Mouse (Mus musculus) T-helper 2 cell (primary cell): ENCODE data around the gene Rbms1.

Source experiments
- in situ Hi-C: fragments of 300-600 bp; cut with MboI, MseI; formaldehyde crosslinking; loops from one replicate; pipeline ENCODE4 v1.15.1; 2025; ENCODE audit warnings: high pct_unique_total_duplicates

Rbms1 gene

DNA sequence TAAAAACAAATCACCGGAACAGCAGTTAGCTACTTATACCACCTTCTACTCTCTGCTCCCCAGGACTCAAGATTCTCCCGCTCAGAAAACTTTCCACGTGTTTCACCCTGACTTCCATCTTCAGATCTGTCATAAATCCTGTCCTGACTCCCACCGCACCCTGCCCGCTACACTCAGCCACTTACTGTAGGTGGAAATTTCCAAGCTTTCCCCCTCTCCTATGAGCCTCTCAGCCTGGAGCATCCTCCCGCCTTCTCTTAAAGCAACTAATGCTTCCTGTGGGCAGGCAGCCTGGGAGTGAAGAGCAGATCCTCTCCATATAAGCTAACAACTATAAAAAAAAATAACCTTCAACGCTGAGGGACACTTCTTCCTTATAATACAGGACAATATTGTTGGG lies 44.6 kb downstream of the Rbms1 start:
- in situ Hi-C loops, result no loop called here

DNA sequence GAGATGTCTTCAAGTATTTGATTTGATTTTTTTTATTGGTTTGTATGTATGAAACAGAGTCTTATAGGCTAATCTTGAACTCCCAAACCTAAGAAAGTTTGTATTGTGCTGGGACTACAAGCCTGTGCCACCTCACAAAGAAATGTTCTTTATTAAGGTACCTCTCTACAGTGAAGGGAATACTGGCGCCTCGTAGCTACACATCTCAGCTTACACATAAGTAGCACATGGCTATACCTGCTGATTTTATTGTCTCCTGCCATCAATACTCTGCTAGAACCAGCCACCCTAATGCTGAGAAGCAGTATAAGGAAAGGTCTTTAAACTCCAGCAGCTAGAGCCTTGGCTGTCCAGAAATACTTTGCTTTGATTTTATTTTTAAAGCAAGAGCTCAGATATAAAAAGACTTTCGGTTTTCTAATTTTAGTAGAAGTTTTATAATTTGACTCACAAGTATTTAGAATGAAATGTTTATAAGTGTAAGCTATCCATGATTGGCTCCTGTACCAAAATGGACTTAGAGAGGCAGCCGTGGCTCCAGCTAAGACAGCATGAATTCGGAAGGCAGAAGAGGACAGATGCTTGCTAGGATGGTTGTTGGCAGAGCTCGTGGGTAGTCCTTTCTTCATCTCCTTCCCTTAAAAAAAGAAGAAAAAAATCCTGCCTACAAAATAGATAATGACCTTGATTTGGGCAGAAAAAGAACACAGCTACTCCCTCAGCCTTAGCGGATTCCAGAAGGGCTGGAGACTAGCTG lies 48.3 kb downstream of the Rbms1 start:
- in situ Hi-C loops, result no loop called here

DNA sequence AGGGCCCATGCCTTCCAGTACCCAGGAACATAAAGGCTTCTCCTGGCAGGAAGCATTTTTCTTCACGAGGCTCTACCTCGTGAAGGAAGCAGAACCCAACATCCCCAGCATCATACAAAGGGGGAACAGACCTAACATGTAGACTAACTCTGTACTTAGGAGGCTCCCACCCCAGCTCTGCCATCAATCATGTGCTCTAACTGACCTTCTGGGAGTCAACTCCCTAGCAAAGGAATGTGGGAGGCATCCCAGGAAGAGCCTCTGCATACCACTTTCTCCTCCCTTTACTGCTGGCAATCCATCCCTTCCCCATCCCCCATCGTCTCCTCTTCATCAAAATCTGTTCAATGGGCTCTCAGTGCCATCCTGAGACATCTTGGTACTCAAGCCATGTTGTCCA lies 49.7 kb downstream of the Rbms1 start:
- in situ Hi-C loops, result no loop called here

DNA sequence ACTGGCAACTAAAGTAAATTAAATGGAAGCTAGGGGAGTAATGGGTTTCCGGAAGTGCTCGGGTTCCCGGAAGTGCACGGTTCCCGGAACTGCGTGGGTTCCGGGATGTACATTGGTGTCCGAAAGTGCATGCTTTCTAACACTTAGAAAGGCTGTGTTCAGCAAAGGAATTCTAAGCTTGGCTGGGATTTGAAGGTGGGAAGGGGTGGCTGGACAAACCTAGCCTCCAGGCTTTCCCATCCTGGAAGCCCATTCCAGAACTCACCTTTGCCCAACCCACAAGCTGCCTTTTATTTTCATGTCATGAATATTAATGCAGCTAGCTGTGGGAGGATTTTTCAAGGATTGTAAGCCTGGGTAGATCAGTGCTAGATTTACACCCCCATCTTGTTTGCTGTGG lies 51.3 kb downstream of the Rbms1 start:
- in situ Hi-C loops, result no loop called here

DNA sequence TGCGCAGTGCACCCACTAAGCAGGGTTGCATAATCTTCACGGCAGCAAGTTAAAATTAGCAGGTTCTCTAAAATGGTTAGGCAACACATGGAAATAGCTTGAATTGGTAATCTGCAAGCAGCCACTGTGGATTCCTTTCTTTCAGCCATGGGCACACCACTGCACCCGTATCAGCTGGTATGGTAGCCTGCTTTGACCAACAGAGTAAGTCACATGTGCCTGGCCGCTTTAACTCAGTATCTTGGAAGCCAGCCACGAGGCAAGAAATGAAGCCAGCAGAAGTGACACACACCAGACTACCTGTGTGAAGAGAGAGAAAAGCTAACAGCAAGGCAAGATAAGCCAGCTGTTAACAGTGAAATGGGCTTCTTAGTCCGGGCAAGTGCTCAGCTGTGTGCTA lies 52.2 kb downstream of the Rbms1 start:
- in situ Hi-C loops, result no loop called here

DNA sequence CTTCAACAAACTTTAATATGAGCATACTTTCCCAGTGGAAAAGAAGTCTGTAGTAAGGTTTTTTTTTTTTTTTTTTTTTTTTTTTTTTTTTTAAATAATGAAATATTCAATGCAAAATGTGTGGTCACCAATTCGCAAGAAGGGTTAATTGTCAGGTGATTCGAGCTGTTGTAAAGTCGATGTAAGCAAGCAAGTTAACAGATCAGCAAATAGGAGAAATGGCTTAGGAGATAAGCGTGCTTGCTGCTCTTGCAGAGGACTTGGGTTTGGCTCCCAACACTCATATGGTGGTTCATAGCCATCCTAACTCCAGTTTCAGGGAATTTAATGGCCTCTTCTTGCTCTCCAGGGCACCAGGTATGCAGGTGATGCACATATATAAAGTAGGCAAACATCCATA lies 54.4 kb downstream of the Rbms1 start:
- in situ Hi-C loops, result no loop called here

DNA sequence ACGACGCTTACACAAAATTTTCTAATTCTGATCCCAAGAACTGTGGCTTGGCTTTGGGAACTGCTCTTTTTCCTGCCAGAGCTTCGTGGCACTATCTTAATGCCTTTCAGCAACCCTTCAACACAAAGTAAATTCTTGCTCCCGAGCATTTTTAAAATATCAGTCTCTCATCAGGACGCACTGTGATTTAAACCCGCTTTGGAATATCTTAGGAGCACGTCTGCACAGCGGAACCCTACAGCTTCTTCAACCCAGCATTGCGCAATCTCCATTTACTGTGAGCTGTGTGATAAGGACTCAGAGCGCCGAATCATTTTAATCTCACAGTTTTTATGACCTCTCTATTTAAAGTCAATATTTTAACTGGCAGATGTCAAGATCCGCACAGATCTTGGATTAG lies 54.9 kb downstream of the Rbms1 start:
- in situ Hi-C loops, result no loop called here

DNA sequence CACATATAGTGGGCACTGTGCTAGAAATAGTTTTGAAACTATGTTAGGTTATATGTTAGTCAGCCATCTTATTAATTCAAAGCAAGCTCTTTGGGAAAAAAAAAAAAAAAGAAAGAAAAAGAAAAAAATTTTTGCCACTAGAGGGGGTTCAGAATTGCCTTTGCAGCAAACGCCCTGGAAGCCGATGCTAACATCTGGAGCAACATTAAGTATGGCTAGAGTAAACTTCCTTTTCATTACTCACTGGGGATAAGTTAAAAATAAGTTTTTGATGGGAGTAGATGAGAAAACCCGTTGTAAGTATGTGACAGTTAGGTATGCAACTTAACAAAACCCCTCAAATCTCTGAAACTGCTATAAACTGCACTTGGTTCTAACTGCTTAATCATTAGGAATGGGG lies 57.7 kb downstream of the Rbms1 start:
- in situ Hi-C loops, result no loop called here

DNA sequence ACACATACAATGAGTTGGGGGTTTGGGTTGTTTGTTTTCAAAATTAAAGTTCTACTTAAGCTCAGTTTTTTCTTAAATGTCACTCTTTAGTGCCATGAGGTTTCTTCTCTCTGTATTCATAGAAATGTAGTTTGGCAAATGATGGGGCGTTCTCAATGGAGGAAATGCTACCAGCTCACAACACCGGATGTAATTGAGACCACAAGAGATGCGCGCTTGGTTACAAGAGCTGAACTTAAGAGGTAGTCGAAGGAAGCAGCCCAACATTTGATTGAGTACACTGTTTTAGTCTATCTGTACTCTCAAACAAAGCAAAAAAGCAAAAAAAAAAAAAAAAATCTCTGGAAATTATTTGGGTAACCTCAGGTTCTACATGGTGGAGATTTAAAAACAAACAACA lies 58.9 kb downstream of the Rbms1 start:
- in situ Hi-C loops, result no loop called here

DNA sequence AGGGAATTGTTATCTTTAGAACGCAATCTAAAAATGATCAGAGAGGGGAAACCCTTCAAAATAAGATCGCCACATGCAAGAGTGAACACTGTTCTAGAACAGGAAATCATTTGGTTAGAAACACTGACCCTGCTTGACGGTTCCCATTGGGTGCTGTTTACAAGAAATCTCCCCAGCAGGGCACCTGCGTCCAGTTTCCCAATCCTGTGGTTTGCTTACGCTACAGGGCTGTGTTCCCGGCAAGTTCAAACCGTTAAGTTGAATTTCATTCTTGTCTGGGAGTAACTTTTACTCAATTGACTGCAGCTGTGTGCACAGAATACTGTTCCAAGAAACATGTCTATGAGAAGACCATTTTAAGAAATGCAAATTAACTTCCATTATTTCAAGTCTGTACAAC lies 59.5 kb downstream of the Rbms1 start:
- in situ Hi-C loops, result no loop called here

DNA sequence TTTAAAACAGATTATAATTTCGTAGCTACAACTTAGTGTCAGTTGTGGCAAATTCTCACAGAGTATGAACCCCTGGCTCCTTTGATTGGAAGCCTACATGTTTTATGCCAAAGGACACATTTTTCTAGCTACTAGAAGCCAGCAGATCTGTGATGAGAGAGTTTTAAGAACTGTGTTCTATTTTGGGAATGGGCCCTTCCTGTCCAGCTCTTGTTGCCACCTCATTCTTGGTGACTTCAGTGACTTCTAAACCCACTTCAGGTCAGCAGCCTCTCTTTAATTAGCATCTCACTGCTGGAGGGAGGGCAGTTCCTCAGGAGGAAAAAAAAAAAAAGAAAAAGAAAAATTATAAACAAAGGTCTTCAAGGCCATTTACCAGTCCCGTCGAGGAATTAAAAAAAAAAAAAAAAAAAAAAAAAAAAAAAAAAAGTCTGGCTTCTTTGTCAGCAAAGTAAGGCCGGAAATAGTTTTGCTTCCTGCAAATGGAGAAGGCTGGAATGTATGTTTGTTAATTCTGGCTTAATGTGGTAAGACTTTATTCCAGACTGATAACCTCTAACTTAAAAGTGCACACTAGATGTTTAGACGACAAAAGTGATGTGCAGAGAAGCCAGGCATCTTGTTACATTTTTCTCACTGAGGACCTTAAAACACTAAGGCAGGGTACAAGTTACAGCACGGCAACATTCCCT lies 60.4 kb downstream of the Rbms1 start:
- in situ Hi-C loops, result no loop called here

DNA sequence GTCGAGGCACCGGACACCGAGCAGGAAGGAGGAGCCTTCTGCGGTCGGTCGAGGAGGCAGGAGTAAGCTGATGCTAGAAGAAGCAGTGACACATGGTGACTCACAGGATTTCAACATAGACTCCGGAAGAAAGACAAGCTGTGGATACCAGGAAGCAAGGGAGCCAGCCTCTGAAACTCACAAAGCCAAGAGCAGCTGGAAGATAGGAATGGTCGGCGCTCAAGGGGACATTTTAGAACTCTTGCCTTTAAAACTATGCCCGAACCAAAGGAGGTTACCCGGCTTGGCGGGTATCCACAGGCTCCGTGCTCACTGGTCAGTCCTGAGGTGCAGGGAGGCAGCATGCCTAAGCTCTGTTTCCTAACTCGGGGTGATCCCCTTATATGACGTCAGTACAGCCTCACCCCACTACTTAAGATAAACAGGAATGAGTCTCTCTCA lies 61.5 kb downstream of the Rbms1 start:
- in situ Hi-C loops, result no loop called here

DNA sequence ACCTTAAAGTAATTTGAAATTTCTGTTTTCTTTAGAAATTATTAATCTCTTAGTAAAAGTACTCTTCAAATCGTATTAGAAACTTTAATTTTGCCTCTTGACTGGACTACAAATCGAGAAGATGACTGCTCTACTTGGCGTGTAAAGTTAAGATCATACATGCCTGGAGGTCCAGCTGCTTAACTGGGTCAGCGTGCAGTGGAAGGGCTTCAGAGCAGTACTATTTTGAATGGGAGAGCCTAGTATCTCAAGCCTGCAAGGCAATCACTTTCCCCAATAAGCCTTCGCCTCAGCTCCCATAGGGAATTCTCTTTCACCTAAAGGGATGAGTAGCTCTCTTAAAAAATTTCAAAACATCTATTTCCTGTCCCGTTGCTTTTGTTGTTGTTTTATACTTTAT lies 62.0 kb downstream of the Rbms1 start:
- in situ Hi-C loops, result no loop called here

DNA sequence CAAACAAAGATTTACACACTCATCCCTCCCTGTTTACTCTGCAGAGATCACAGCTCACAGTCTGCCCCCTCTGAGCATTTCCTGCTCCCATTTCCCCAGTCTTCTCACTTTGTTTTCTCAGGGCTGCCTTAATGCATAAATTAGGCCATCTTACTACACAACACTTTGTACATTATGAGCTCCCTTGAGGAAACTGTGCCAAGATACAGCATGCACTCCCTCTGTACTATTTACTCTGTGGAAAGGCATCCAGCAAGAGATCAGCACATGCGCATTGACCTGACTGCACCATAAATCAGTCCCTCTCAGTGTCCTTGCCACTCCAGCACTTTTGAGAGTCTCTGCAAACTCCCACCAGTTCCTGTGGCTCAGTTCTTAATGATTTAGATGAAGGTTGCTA lies 70.0 kb downstream of the Rbms1 start:
- in situ Hi-C loops, result no loop called here

DNA sequence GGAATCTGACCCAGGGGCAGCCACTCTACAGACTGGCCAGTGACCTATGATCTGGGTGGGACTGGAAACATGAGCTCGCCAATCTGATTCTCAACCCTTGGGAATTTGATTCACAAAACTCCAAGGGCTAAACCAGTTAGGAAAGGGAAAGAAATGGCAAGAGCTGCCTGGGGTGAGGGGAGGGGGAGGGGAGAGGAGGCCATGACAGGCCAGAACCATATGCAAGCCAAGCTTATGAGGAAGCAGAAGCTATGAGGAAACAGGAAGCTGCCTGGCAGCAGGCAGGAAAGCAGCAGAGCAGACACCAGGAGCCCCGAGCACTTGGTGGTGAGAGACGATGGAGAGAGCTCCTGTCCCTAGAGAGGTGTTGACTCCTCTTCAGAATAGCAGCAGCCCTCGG lies 79.1 kb downstream of the Rbms1 start:
- in situ Hi-C loops, result no loop called here

DNA sequence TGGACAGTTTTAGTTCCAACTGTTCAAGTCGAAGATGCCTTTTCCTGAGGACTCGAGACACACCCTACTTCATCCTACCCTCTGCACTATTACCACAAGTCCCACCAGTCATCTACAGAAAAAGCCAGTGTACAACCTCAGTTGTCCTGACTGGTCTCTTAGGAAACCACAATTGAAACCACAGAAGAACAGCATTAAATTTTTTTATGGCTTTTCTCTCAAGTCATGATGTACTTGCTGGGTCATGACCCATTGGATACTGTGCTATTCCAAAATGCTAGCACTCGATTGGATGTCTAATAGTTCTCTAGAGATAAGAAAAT lies 80.0 kb downstream of the Rbms1 start:
- in situ Hi-C loops, result no loop called here

DNA sequence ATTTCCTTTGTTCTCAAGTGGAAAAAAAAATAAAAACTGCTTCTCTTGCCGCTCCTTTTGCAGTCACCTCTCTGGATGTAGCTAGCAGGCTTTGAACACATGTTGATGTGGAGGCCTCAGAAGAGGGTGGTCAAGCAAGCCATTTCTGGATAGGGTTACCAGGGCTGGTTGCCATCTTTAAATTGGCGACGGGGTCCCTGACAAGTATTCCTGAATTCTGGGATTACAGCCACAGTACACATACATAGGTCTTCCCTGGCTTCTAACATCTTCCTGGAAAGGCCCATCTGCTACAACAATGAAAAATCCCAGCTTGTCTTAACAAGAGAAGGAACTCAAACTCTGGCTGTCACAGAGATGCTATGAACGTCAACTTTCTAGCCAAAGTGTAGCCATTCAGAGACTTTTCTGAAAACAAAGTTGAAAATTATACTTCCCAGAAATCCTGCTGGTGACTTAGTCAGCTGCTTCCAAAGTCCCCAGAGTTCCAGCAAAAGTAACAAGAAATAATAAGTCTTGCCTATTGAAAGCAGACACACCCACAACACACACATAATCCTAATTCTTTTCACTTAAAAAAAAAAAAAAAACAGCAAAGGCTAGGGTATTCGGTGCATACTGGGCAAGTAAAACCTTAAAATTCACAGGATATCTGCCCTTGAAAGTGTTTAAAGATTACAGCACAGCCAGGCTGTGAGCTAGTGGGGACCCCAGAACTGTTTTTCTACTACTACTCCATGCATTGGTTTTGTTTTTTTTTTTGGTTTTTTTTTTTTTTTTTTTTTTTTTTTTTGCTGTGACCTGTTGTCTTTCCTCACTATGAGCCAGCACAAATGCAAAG lies 80.6 kb downstream of the Rbms1 start:
- in situ Hi-C loops, result no loop called here

DNA sequence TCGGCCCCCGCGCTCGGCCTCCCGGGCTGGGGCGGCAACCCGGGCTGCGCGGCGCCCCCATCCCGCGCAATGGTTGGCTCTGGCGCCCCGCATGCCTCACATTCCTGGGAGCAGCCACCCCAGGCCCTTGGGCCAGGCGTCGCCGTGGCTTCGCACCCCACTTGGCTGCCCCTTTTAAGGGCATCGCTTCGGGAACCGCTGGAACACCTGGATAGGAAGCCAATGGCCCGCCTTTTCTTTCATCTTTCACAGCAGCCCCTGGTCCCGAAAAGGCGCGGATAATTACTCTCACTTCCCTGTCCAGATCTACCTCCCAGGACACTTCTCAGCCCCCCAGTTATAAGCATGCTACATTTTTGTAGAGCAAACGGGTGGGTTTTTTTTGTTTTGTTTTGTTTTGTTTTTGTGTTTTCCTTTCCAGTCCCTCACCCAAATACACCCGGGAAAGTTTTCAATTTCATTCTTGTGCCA lies 81.4 kb downstream of the Rbms1 start:
- in situ Hi-C loops, result no loop called here

DNA sequence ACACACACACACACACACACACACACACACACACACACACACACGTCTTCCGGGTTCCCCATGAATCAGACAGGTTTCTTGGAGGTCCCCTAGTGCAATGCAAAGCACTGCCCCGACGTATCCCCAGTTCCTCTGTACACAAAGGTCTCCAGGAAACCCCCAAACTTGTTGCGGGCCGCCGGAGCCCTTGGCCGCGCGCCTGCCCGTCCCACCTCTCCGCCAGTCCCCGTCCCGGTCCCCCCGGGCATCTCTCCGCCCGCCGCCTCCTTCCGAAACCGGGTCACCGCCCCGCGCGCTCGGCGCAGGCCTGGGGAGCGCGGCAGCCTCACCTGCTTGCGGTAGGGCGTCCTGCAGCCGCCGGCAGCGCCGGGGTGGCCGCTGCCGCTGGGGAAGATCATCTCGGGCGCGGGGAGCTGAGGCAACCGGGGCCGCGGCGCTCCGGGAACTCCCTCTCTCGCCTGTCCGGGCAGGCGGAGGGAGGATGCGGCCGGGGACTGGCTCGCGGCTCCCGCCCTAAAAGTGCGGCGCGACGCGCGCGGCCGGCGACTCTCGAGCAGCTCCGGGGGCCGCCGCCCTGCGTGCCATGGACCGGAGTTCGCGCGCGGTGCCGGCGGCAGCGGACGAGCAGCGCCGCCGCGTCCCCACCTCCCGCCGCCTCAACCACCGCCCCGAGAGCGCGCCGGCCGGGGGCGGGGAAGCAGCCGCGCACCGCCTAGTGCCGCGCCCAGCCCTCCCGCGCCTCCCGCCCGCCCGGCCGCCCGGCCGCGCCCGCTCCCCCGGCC lies 82.0 kb downstream of the Rbms1 start:
- in situ Hi-C loops, result no loop called here

DNA sequence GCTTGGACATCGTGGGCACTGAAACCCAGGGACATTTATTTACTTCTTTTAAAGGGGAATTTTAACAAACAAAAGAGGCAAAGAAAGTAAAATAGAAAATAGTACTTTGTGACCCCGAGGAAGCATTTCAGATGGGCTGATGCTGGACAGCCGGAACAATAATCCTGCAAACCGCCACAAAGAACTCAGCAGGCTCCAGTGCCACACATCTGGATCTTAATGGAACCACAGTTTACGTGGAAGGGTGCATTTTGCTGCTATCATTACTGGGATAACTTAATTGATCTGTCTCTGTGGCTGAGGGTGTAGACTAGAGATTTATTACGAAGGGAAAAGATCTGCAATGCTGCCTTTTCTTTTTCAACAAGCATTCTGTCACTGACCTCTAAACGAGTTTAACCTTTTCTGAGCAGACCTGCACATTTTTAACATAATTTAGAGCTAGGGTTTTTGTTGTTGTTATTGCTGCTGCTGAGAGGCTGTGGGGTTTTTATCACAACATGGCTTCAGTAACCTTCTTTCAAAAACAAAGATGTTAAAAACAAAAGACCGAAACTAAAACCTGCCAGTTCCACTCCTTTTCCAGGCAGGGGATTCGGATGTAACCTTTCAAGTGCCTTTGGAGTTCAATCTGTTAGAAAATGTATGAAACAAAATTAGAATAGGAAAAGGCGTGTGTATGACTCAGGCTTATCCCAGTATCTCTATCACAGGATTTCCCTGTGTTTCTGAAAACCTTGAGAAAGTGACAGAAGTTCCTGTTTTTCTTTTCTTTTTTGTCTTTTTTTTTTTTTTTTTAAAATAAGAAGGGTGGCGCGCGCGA lies 82.8 kb downstream of the Rbms1 start:
- in situ Hi-C loops, result loop anchor here (10.0 kb wide), 1 partner anchor 605 kb away; no protein-coding TSS in a partner anchor
